In genomic region chr4:106581176-106581864, GRCm38 (mm10) we compare ENCODE assay signal across 13 mouse cellular contexts. TPM values are rescaled to one million over a fixed set of nuclear protein-coding genes. Genes with fewer than 3 reads are reported as not detected.
DNase-seq lines count a peak whose midpoint lies in the region; ATAC-seq and TF ChIP-seq lines count a peak whose summit lies in the region.
"Had no signal": no experiment of that assay in that cellular context is flagged by ENCODE, and none has a peak within 500 bp of the region (broad histone marks: within the 10 kb centered on the region; RNA-seq: fewer than 3 reads in every experiment).

No protein-coding gene starts in this region.

- no peak for TF ChIP-seq POLR2A in cortical plate, adult 2 months (IDR thresholded peaks at IDR 0.05; ENCODE audit: extremely low read depth, insufficient read depth, low read length)
- no peak for TF ChIP-seq POLR2A in thymus, adult 2 months (IDR thresholded peaks at IDR 0.05; ENCODE audit: control insufficient read depth, extremely low read depth, insufficient read depth, low read length, poor library complexity)

- WGBS in intestine, embryonic 16.5 days, result 75% methylated on average over 14 of the region's 14 CpGs
- 77% methylated on average over 14 of the region's 14 CpGs for WGBS in stomach, embryonic 14.5 days
- 88% methylated on average over 14 of the region's 14 CpGs for WGBS in hindbrain, embryonic 11.5 days
- 94% methylated on average over 14 of the region's 14 CpGs for WGBS in thymus, adult 2 months
- 90% methylated on average over 14 of the region's 14 CpGs for WGBS in limb, embryonic 10.5 days

- ATAC-seq in intestine, embryonic 16.5 days, result no peak
- ATAC-seq in stomach, embryonic 14.5 days (ENCODE audit: insufficient number of reproducible peaks, insufficient read depth, low FRiP score, low read depth), result no peak
- ATAC-seq in hindbrain, embryonic 11.5 days (ENCODE audit: low FRiP score), result no peak
- ATAC-seq: forebrain, embryonic 13.5 days had no signal

- TF ChIP-seq CTCF in cortical plate, adult 2 months (IDR thresholded peaks at IDR 0.05; ENCODE audit: extremely low read depth, insufficient read depth, low read length), result no peak
- TF ChIP-seq CTCF in thymus, adult 2 months (IDR thresholded peaks at IDR 0.05; ENCODE audit: borderline replicate concordance, control insufficient read depth, extremely low read depth, insufficient read depth, low read length, poor library complexity), result no peak

- DNase-seq in left cerebral cortex, adult 18-20 months (ENCODE audit: low spot score in 2 of 2), result peak; percentile 27 to 42
- DNase-seq in left cerebral cortex, adult 11 months (ENCODE audit: low spot score), result no peak
- no peak for DNase-seq in hindbrain, embryonic 11.5 days (ENCODE audit: low spot score)
- DNase-seq in thymus, adult 2 months, result no peak
- no peak for DNase-seq in limb, embryonic 10.5 days (ENCODE audit: low spot score)
- DNase-seq: kidney, postnatal 4 days had no signal

- peak overlapping the region; percentile 1; the same call in 1 of the 2 replicates for H3K27ac ChIP-seq in cortical plate, adult 2 months (ENCODE audit: insufficient read depth, low read length)
- H3K27ac ChIP-seq in intestine, embryonic 16.5 days (ENCODE audit: low read length), result peak overlapping the region; percentile 84
- H3K27ac ChIP-seq in stomach, embryonic 14.5 days (ENCODE audit: low read length), result peak overlapping the region; percentile 39; the same call in 1 of the 2 replicates
- H3K27ac ChIP-seq in hindbrain, embryonic 11.5 days (ENCODE audit: low read depth, low read length), result no peak overlapping the region
- H3K27ac ChIP-seq in thymus, adult 2 months (ENCODE audit: control insufficient read depth, insufficient read depth, low read length), result no peak overlapping the region
- no peak overlapping the region for H3K27ac ChIP-seq in limb, embryonic 10.5 days
- H3K27ac ChIP-seq: forebrain, embryonic 13.5 days; hindbrain, embryonic 15.5 days; midbrain, embryonic 13.5 days had no signal

- peaks cover 43% of the 10 kb centered on the region for H3K36me3 ChIP-seq in intestine, embryonic 16.5 days (ENCODE audit: control insufficient read depth, insufficient read depth, low read length)
- H3K36me3 ChIP-seq in stomach, embryonic 14.5 days (ENCODE audit: control insufficient read depth, insufficient read depth, low read length), result peaks cover 54% of the 10 kb centered on the region
- H3K36me3 ChIP-seq in hindbrain, embryonic 11.5 days (ENCODE audit: control insufficient read depth, insufficient read depth, low read length), result peaks cover 23% of the 10 kb centered on the region
- H3K36me3 ChIP-seq in thymus, adult 2 months (ENCODE audit: control insufficient read depth, insufficient read depth, low read length), result peaks cover 23% of the 10 kb centered on the region
- H3K36me3 ChIP-seq in limb, embryonic 10.5 days, result peaks cover 100% of the 10 kb centered on the region

- H3K4me1 ChIP-seq in cortical plate, adult 2 months (ENCODE audit: control insufficient read depth, insufficient read depth, low read length), result peaks cover 5% of the 10 kb centered on the region; the same call in 1 of the 2 replicates
- peaks cover 17% of the 10 kb centered on the region for H3K4me1 ChIP-seq in intestine, embryonic 16.5 days (ENCODE audit: control insufficient read depth, insufficient read depth, low read length)
- H3K4me1 ChIP-seq in stomach, embryonic 14.5 days (ENCODE audit: control insufficient read depth, insufficient read depth, low read length), result peaks cover 7% of the 10 kb centered on the region; the same call in 1 of the 2 replicates
- H3K4me1 ChIP-seq in hindbrain, embryonic 11.5 days (replicated peaks; ENCODE audit: control insufficient read depth, insufficient read depth, low read length), result no peaks in the 10 kb centered on the region
- H3K4me1 ChIP-seq in thymus, adult 2 months (replicated peaks; ENCODE audit: control insufficient read depth, insufficient read depth, low read length), result peaks cover 23% of the 10 kb centered on the region
- H3K4me1 ChIP-seq in limb, embryonic 10.5 days, result peaks cover 5% of the 10 kb centered on the region; the same call in 1 of the 2 replicates
- H3K4me1 ChIP-seq: forebrain, embryonic 13.5 days; hindbrain, embryonic 15.5 days; midbrain, embryonic 13.5 days had no signal

- no peak overlapping the region for H3K4me2 ChIP-seq in intestine, embryonic 16.5 days (ENCODE audit: low read depth, low read length)
- no peak overlapping the region for H3K4me2 ChIP-seq in stomach, embryonic 14.5 days (replicated peaks; ENCODE audit: low read depth, low read length)
- no peak overlapping the region for H3K4me2 ChIP-seq in hindbrain, embryonic 11.5 days (replicated peaks; ENCODE audit: low read depth, low read length)
- H3K4me2 ChIP-seq: forebrain, embryonic 13.5 days; hindbrain, embryonic 15.5 days; lung, embryonic 15.5 days; midbrain, embryonic 13.5 days had no signal

- no peaks in the 10 kb centered on the region for H3K27me3 ChIP-seq in intestine, embryonic 16.5 days (replicated peaks; ENCODE audit: control insufficient read depth, insufficient read depth, low read length)
- H3K27me3 ChIP-seq in stomach, embryonic 14.5 days (ENCODE audit: control insufficient read depth, insufficient read depth, low read length), result no peaks in the 10 kb centered on the region
- H3K27me3 ChIP-seq in hindbrain, embryonic 11.5 days (ENCODE audit: control insufficient read depth, insufficient read depth, low read length), result no peaks in the 10 kb centered on the region
- H3K27me3 ChIP-seq in thymus, adult 2 months (ENCODE audit: control insufficient read depth, insufficient read depth, low read length), result no peaks in the 10 kb centered on the region
- no peaks in the 10 kb centered on the region for H3K27me3 ChIP-seq in limb, embryonic 10.5 days (ENCODE audit: low read depth, poor library complexity, severe bottlenecking)
- H3K27me3 ChIP-seq: forebrain, embryonic 13.5 days; hindbrain, embryonic 15.5 days; lung, embryonic 15.5 days; midbrain, embryonic 13.5 days had no signal

- no peak overlapping the region for H3K9ac ChIP-seq in intestine, embryonic 16.5 days (ENCODE audit: low read depth, low read length)
- H3K9ac ChIP-seq in stomach, embryonic 14.5 days (replicated peaks; ENCODE audit: low read depth, low read length), result no peak overlapping the region
- no peak overlapping the region for H3K9ac ChIP-seq in hindbrain, embryonic 11.5 days (ENCODE audit: low read depth, low read length)
- H3K9ac ChIP-seq: forebrain, embryonic 13.5 days; hindbrain, embryonic 15.5 days; lung, embryonic 15.5 days; midbrain, embryonic 13.5 days had no signal

- H3K4me3 ChIP-seq in cortical plate, adult 2 months (ENCODE audit: insufficient read depth, low read length), result no peak overlapping the region
- no peak overlapping the region for H3K4me3 ChIP-seq in intestine, embryonic 16.5 days (ENCODE audit: low read length)
- H3K4me3 ChIP-seq in stomach, embryonic 14.5 days (ENCODE audit: low read depth, low read length), result no peak overlapping the region
- H3K4me3 ChIP-seq in hindbrain, embryonic 11.5 days (ENCODE audit: low read depth, low read length), result no peak overlapping the region
- no peak overlapping the region for H3K4me3 ChIP-seq in thymus, adult 2 months (ENCODE audit: control insufficient read depth, insufficient read depth, low read length)
- no peak overlapping the region for H3K4me3 ChIP-seq in limb, embryonic 10.5 days
- H3K4me3 ChIP-seq: forebrain, embryonic 13.5 days; hindbrain, embryonic 15.5 days; lung, embryonic 15.5 days; midbrain, embryonic 13.5 days had no signal

- no peaks in the 10 kb centered on the region for H3K9me3 ChIP-seq in intestine, embryonic 16.5 days (ENCODE audit: control insufficient read depth, low read length)
- H3K9me3 ChIP-seq in stomach, embryonic 14.5 days (ENCODE audit: control insufficient read depth, low read depth, low read length), result no peaks in the 10 kb centered on the region
- no peaks in the 10 kb centered on the region for H3K9me3 ChIP-seq in hindbrain, embryonic 11.5 days (ENCODE audit: control insufficient read depth, low read length)
- H3K9me3 ChIP-seq in limb, embryonic 10.5 days (replicated peaks), result no peaks in the 10 kb centered on the region
- H3K9me3 ChIP-seq: forebrain, embryonic 13.5 days; hindbrain, embryonic 15.5 days; lung, embryonic 15.5 days; midbrain, embryonic 13.5 days had no signal

RNA-seq across cellular contexts. Expression of gene Dhcr24, which starts 20.5 kb away (rescaled TPM):
- 100 to 1,000 TPM in 1 of 2 experiments, 10 to 100 TPM in 1; 98.4 to 119 TPM for total RNA-seq in left cerebral cortex, adult 18-20 months (2021)
- 95.3 and 97.6 TPM in 2 replicates for polyA plus RNA-seq in cortical plate, adult 2 months (2012; rRNA removed)
- 5.5 and 6.4 TPM in 2 replicates for polyA plus RNA-seq in intestine, embryonic 16.5 days (2015; fragmentation: Nextera tagmentation; extraction: Ambion mirVana)
- 29.8 and 32.4 TPM in 2 replicates for polyA plus RNA-seq in stomach, embryonic 14.5 days (2014; fragmentation: Nextera tagmentation; extraction: Ambion mirVana)
- polyA plus RNA-seq in hindbrain, embryonic 11.5 days (2014; fragmentation: Nextera tagmentation; extraction: Ambion mirVana), result 29.6 and 34.9 TPM in 2 replicates
- polyA plus RNA-seq in thymus, adult 2 months (2012; rRNA removed), result 80.0 and 106 TPM in 2 replicates
- polyA plus RNA-seq in limb, embryonic 10.5 days (2016; fragmentation: Nextera tagmentation; extraction: Ambion mirVana), result 9.8 and 10.1 TPM in 2 replicates

RNA-seq across cellular contexts. Expression of gene Lexm, which starts 35.7 kb away (rescaled TPM):
- not detected for total RNA-seq in left cerebral cortex, adult 18-20 months (2021)
- 0.08 and 0.11 TPM in 2 replicates for polyA plus RNA-seq in cortical plate, adult 2 months (2012; rRNA removed)
- not detected in 2 replicates for polyA plus RNA-seq in intestine, embryonic 16.5 days (2015; fragmentation: Nextera tagmentation; extraction: Ambion mirVana)
- not detected in 2 replicates for polyA plus RNA-seq in stomach, embryonic 14.5 days (2014; fragmentation: Nextera tagmentation; extraction: Ambion mirVana)
- 0.17 and 0.19 TPM in 2 replicates for polyA plus RNA-seq in hindbrain, embryonic 11.5 days (2014; fragmentation: Nextera tagmentation; extraction: Ambion mirVana)
- polyA plus RNA-seq in thymus, adult 2 months (2012; rRNA removed), result not detected in 2 replicates
- polyA plus RNA-seq in limb, embryonic 10.5 days (2016; fragmentation: Nextera tagmentation; extraction: Ambion mirVana), result 0.15 TPM in 2 replicates
- polyA plus RNA-seq: forebrain, embryonic 13.5 days; hindbrain, embryonic 15.5 days; lung, embryonic 15.5 days had no signal

RNA-seq across cellular contexts. Expression of gene Ttc22, which starts 40.9 kb away (rescaled TPM):
- total RNA-seq in left cerebral cortex, adult 18-20 months (2021), result 1 to 10 TPM in 1 of 2 experiments, under 1 TPM in 1; 0.94 to 1.0 TPM
- polyA plus RNA-seq in cortical plate, adult 2 months (2012; rRNA removed), result 1.3 and 1.9 TPM in 2 replicates
- 15.1 and 20.1 TPM in 2 replicates for polyA plus RNA-seq in intestine, embryonic 16.5 days (2015; fragmentation: Nextera tagmentation; extraction: Ambion mirVana)
- polyA plus RNA-seq in stomach, embryonic 14.5 days (2014; fragmentation: Nextera tagmentation; extraction: Ambion mirVana), result 2.7 and 3.7 TPM in 2 replicates
- 0.08 and 0.13 TPM in 2 replicates for polyA plus RNA-seq in hindbrain, embryonic 11.5 days (2014; fragmentation: Nextera tagmentation; extraction: Ambion mirVana)
- 1.4 and 1.7 TPM in 2 replicates for polyA plus RNA-seq in thymus, adult 2 months (2012; rRNA removed)
- polyA plus RNA-seq in limb, embryonic 10.5 days (2016; fragmentation: Nextera tagmentation; extraction: Ambion mirVana), result 0.14 TPM in 1 of 2 replicates, not detected in the other

Comparison
In these comparisons a context has a peak if more than half of its experiments do, and no peak if none do; other contexts are left out.
1. DNase-seq: peak in left cerebral cortex, adult 18-20 months (2 of 2); none in left cerebral cortex, adult 11 months (single experiment), hindbrain, embryonic 11.5 days (single experiment), thymus, adult 2 months (single experiment) and limb, embryonic 10.5 days (single experiment).
2. H3K27ac ChIP-seq: peak in cortical plate, adult 2 months (single experiment), intestine, embryonic 16.5 days (single experiment) and stomach, embryonic 14.5 days (single experiment); none in hindbrain, embryonic 11.5 days (single experiment), thymus, adult 2 months (single experiment) and limb, embryonic 10.5 days (single experiment).